Mouse (Mus musculus) CH12F3 (cell line): ENCODE data around the gene Dph2.

Experiments used
- in situ Hi-C: fragments of 300-500 bp; cut with MboI; formaldehyde crosslinking; loops from 2 replicates; pipeline ENCODE4 v1.14.3; 2020; ENCODE audit warnings: low sequenced_read_pairs

Gene Dph2

GRCm38 (mm10) chr4:117891738-117892161, at the start of gene Dph2:
Dph2 (minus strand) TSS chr4:117892032.
- in situ Hi-C loops, result no loop called here

- in situ Hi-C loops, result loop anchor here (25.0 kb wide), 1 partner anchor 350 kb away; the partner anchor contains the start of gene Ptprf
Observed at GRCm38 (mm10) chr4:117936964-117937363, 45.1 kb upstream of the Dph2 start.

- in situ Hi-C loops, result loop anchor here (25.0 kb wide), 1 partner anchor 353 kb away; the partner anchor contains the start of gene Ptprf
Observed at GRCm38 (mm10) chr4:117934081-117934480, 42.2 kb upstream of the Dph2 start.

GRCm38 (mm10) chr4:117933248-117933647, 41.4 kb upstream of the Dph2 start:
- in situ Hi-C loops, result loop anchor here (25.0 kb wide), 1 partner anchor 354 kb away; the partner anchor contains the start of gene Ptprf

- in situ Hi-C loops, result loop anchor here (5.0 to 25.0 kb wide), 2 partner anchors 153 to 358 kb away; partner anchors contain the start of gene Ptprf
Observed at GRCm38 (mm10) chr4:117929391-117929881, 37.6 kb upstream of the Dph2 start, which contains the start of gene Artn. Artn (minus strand) TSS chr4:117929763.

GRCm38 (mm10) chr4:117928699-117929241, 36.9 kb upstream of the Dph2 start:
- in situ Hi-C loops, result loop anchor here (5.0 to 25.0 kb wide), 2 partner anchors 154 to 359 kb away; partner anchors contain the start of gene Ptprf

GRCm38 (mm10) chr4:117928234-117928633, 36.4 kb upstream of the Dph2 start:
- in situ Hi-C loops, result loop anchor here (5.0 to 25.0 kb wide), 2 partner anchors 154 to 359 kb away; partner anchors contain the start of gene Ptprf

GRCm38 (mm10) chr4:117926545-117927482, 35.0 kb upstream of the Dph2 start:
- in situ Hi-C loops, result loop anchor here (5.0 to 25.0 kb wide), 2 partner anchors 155 to 360 kb away; partner anchors contain the start of gene Ptprf

GRCm38 (mm10) chr4:117924916-117925315, 33.1 kb upstream of the Dph2 start:
- in situ Hi-C loops, result loop anchor here (5.0 to 25.0 kb wide), 2 partner anchors 157 to 362 kb away; partner anchors contain the start of gene Ptprf

- in situ Hi-C loops, result no loop called here
Observed at GRCm38 (mm10) chr4:117923450-117923849, 31.6 kb upstream of the Dph2 start.

GRCm38 (mm10) chr4:117921358-117921757, 29.5 kb upstream of the Dph2 start:
- in situ Hi-C loops, result no loop called here

GRCm38 (mm10) chr4:117918762-117919161, 26.9 kb upstream of the Dph2 start:
- in situ Hi-C loops, result no loop called here

- in situ Hi-C loops, result no loop called here
Observed at GRCm38 (mm10) chr4:117918261-117918660, 26.4 kb upstream of the Dph2 start.

- in situ Hi-C loops, result no loop called here
Observed at GRCm38 (mm10) chr4:117917847-117918246, 26.0 kb upstream of the Dph2 start.

- in situ Hi-C loops, result no loop called here
Observed at GRCm38 (mm10) chr4:117917402-117917801, 25.6 kb upstream of the Dph2 start.

GRCm38 (mm10) chr4:117916386-117916785, 24.6 kb upstream of the Dph2 start:
- in situ Hi-C loops, result no loop called here

- in situ Hi-C loops, result no loop called here
Observed at GRCm38 (mm10) chr4:117915489-117916105, 23.8 kb upstream of the Dph2 start.

- in situ Hi-C loops, result no loop called here
Observed at GRCm38 (mm10) chr4:117914591-117915442, 23.0 kb upstream of the Dph2 start, which contains the start of gene Ipo13. Ipo13 (minus strand) TSS chr4:117914999.

- in situ Hi-C loops, result no loop called here
Observed at GRCm38 (mm10) chr4:117914031-117914430, 22.2 kb upstream of the Dph2 start.

GRCm38 (mm10) chr4:117913421-117913820, 21.6 kb upstream of the Dph2 start:
- in situ Hi-C loops, result no loop called here
